Mouse (Mus musculus) induced T-regulatory cell, adult 2 months (primary cell): ENCODE data around the gene Sgip1.

ENCODE experiments used
- DNase-seq: peaks from one replicate; pipeline ENCODE4 v3.0.0-alpha.2; 2012; ENCODE audit warnings: low read depth

Gene Sgip1

GRCm38 (mm10) chr4:102898987-102899386 lies 157.9 kb downstream of the Sgip1 start:
- no peak for DNase-seq

GRCm38 (mm10) chr4:102899683-102900082 lies 158.6 kb downstream of the Sgip1 start:
- DNase-seq, result no peak

GRCm38 (mm10) chr4:102900166-102900565 lies 159.1 kb downstream of the Sgip1 start:
- no peak for DNase-seq

GRCm38 (mm10) chr4:102907843-102908427 lies 166.8 kb downstream of the Sgip1 start:
- DNase-seq, result peak; percentile 20

GRCm38 (mm10) chr4:102910191-102910590 lies 169.1 kb downstream of the Sgip1 start:
- DNase-seq, result no peak

GRCm38 (mm10) chr4:102913176-102913575 lies 172.1 kb downstream of the Sgip1 start:
- DNase-seq, result no peak

GRCm38 (mm10) chr4:102913700-102914327 lies 172.7 kb downstream of the Sgip1 start:
- peak; percentile 29 for DNase-seq

GRCm38 (mm10) chr4:102918191-102918590 lies 177.1 kb downstream of the Sgip1 start:
- DNase-seq, result no peak

GRCm38 (mm10) chr4:102929491-102929890 lies 188.4 kb downstream of the Sgip1 start:
- DNase-seq, result no peak

GRCm38 (mm10) chr4:102930679-102931078 lies 189.6 kb downstream of the Sgip1 start:
- DNase-seq, result peak; percentile 7

GRCm38 (mm10) chr4:102940266-102940665 lies 199.2 kb downstream of the Sgip1 start:
- DNase-seq, result no peak

- DNase-seq, result no peak
Observed at GRCm38 (mm10) chr4:102940738-102941137, 199.6 kb downstream of the Sgip1 start.

GRCm38 (mm10) chr4:102944325-102944724 lies 203.2 kb downstream of the Sgip1 start:
- no peak for DNase-seq

GRCm38 (mm10) chr4:102952476-102952875 lies 211.4 kb downstream of the Sgip1 start:
- DNase-seq, result no peak

GRCm38 (mm10) chr4:102955294-102955956 lies 214.3 kb downstream of the Sgip1 start:
- peak; percentile 27 for DNase-seq

GRCm38 (mm10) chr4:102959409-102959808 lies 218.3 kb downstream of the Sgip1 start:
- no peak for DNase-seq

GRCm38 (mm10) chr4:102964174-102964573 lies 223.1 kb downstream of the Sgip1 start:
- DNase-seq, result no peak

- no peak for DNase-seq
Observed at GRCm38 (mm10) chr4:102967811-102968210, 226.7 kb downstream of the Sgip1 start.

GRCm38 (mm10) chr4:102969599-102969998 lies 228.5 kb downstream of the Sgip1 start:
- DNase-seq, result no peak

- DNase-seq, result no peak
Observed at GRCm38 (mm10) chr4:102971159-102971558, 230.1 kb downstream of the Sgip1 start.

- no peak for DNase-seq
Observed at GRCm38 (mm10) chr4:102972071-102972470, 231.0 kb downstream of the Sgip1 start.

- DNase-seq, result no peak
Observed at GRCm38 (mm10) chr4:102974172-102974571, 233.1 kb downstream of the Sgip1 start.
